Mouse (Mus musculus): ENCODE results near the gene Ccdc73. TPM values are rescaled to one million over a fixed set of nuclear protein-coding genes. Genes with fewer than 3 reads are reported as not detected.
A peak's percentile ranks its signal among the peaks of the same experiment; 100 is the strongest.
"Not testable (repeated sequence)": the region's sequence is repeated elsewhere in the genome, so short reads cannot be mapped to it uniquely, and the experiment has no call there.

Gene Ccdc73
- polyA plus RNA-seq, 1 experiment = not detected

DNA sequence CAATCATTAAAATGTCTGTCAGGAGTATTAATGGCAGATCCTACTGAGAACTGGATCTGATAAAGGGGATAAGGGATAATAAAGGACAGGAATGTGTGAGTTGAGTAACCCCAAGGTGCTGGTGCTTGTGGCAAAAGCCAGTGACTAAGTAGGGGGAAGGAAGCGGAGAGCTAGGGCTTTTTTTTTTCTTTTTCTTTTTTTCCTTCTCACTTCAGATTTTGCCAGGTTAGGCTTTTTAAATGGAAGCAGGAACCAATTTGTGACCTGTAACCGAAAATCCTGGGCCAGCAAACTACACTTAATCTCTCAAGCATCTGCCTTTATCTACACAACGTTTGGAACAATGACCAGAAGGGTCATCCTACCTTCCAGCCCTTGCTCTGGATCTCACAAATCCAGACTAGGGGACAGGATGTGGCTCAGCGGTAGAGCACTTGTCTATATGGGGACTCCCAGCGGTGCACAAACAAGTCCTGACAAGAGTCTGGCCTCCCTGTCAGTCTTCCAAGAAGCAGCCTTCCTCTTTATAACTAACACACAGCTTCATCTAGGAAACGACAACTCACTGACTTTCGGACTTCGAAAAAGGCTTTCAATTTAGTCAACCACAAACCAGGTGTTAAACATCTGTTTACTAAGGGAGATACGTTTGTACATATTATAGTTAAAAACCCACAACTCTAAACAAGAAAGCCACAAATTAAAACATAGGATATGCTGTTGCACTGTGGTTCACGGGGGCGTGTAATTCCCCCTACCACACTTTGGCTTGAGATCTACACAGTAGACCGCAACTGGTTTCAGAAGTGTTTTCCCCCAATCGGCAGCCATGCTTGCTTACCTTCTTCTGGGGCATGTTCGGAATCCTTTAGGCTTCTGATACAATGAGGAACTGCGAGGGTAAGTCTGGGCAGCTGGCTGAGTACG is 19.1 kb upstream of the Ccdc73 start:
- H3K4me3 ChIP-seq (ENCODE audit: insufficient read depth, low read depth, low read length) = no peak overlapping the region
- peaks cover 8% of the 10 kb centered on the region for H3K4me1 ChIP-seq (ENCODE audit: control insufficient read depth, insufficient read depth, low read length)
- WGBS = 58% methylated on average over 16 of the region's 16 CpGs
- no peak for TF ChIP-seq POLR2A (IDR thresholded peaks at IDR 0.05; ENCODE audit: insufficient read depth, low read depth, low read length)
- TF ChIP-seq CTCF (IDR thresholded peaks at IDR 0.05; ENCODE audit: insufficient read depth, low read depth, low read length) = no peak
- H3K27ac ChIP-seq (ENCODE audit: insufficient read depth, low read depth, low read length) = no peak overlapping the region

DNA sequence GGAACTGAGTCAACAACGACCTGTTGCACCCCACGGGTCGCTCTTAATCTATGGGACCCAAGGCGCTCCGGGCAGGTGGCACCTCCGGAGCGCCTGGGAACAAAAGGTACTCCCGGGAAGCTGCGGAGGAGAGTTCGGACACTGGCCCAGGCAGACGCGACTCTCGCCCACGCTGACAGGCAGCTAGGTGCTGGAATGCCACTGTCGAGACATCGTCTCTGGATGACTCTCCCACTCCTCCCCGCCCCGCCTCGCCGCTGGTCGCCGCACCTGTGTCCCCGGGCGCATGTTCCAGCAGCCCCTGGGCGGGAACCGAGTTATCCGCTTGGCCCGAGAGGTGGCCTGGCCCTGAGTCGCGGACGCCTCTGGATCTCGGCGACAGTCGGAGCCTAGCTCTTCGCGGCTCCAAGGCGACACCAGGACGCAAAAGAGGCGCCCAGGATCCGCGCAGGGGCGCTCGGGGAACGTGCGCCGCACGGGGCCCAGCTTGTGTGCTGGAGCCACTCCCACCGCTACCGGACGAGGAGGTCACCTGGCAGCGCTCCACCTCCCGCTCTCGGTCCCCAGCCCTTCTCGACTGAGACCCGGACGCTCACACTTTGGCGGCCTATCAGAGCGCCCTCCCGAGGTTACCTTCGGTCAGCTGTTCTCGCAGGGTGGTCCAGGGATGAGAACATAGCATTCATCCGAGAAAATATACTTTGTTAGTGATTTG is 18.2 kb upstream of the Ccdc73 start, which contains the start of gene Prrg4:
TSS of gene Prrg4 (minus strand) at position 601 of the 715 bp plus-strand sequence.
- TF ChIP-seq POLR2A (IDR thresholded peaks at IDR 0.05; ENCODE audit: insufficient read depth, low read depth, low read length) (no peak), CTCF (IDR thresholded peaks at IDR 0.05; ENCODE audit: insufficient read depth, low read depth, low read length) (no peak)
- Histone ChIP-seq H3K4me3 (ENCODE audit: insufficient read depth, low read depth, low read length) (peak within 1 kb of the TSS; percentile 59), H3K4me1 (ENCODE audit: control insufficient read depth, insufficient read depth, low read length) (peaks cover 8% of the 10 kb centered on the region), H3K27ac (ENCODE audit: insufficient read depth, low read depth, low read length) (no peak within 1 kb of the TSS)
- under 1% methylated on average over 62 of the region's 62 CpGs for WGBS

DNA sequence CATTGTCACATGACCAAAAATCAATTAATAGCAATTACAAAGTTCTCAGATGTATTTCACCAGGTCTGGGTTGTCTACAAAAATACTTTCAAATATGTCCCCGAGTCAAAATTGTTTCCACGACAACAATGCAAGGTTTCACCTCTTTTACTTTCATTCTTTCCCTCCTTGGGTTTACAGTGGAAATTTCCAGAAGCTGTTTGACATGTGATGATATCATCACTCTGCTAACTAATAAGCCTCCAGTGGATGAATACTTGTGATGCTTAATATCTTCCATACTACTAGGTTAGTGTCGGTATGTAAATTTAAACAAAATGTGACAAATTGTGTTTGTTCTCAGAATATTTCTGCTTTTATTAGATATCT is 17.6 kb upstream of the Ccdc73 start:
- Histone ChIP-seq H3K4me1 (ENCODE audit: control insufficient read depth, insufficient read depth, low read length) (peaks cover 8% of the 10 kb centered on the region), H3K4me3 (ENCODE audit: insufficient read depth, low read depth, low read length) (peak overlapping the region; percentile 59), H3K27ac (ENCODE audit: insufficient read depth, low read depth, low read length) (no peak overlapping the region)
- WGBS = 56% methylated on average over 3 of the region's 3 CpGs
- TF ChIP-seq POLR2A (IDR thresholded peaks at IDR 0.05; ENCODE audit: insufficient read depth, low read depth, low read length) = no peak
- no peak for TF ChIP-seq CTCF (IDR thresholded peaks at IDR 0.05; ENCODE audit: insufficient read depth, low read depth, low read length)

DNA sequence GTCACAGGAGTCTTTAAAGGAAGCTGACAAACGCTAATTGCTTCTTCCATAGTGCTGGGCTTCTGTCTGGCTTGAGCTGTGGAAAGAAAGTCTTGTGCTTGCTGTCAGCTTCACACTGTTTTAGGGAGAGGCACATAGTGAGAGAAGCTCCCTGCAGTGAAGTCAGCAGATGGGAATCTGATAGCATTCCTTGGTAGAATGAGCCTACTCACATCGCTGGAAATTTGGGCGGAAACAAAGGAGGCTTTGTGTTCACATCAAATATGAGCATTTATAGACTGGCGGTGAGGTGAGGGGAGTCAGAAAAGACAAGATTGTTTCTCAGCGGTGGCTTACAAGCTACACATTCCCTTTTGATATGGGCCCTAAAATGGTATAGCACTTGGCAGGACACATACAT is 15.9 kb upstream of the Ccdc73 start:
- Histone ChIP-seq H3K4me3 (ENCODE audit: insufficient read depth, low read depth, low read length) (no peak overlapping the region), H3K4me1 (ENCODE audit: control insufficient read depth, insufficient read depth, low read length) (peaks cover 8% of the 10 kb centered on the region), H3K27ac (ENCODE audit: insufficient read depth, low read depth, low read length) (no peak overlapping the region)
- TF ChIP-seq POLR2A (IDR thresholded peaks at IDR 0.05; ENCODE audit: insufficient read depth, low read depth, low read length) (no peak), CTCF (IDR thresholded peaks at IDR 0.05; ENCODE audit: insufficient read depth, low read depth, low read length) (no peak)
- 45% methylated on average over 5 of the region's 5 CpGs for WGBS

DNA sequence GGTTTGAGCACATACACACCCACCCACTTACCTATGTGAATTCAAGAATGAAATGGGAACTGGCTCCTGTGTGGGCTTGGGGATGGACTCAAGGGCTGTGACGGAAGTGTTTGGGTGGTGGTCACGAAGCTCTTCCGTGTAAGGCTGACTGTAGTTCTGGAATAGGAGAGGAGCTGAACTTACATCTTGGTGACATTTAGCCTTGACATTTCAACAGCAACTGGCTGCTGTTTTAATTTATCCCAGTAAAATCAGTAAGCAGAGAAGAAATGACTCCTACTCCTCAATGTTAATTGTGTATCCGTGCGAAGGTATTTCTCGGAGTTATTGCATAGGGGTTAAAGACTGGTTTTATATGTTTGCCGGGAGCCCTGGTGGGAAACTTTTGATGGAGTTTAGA is 15.1 kb upstream of the Ccdc73 start:
- Histone ChIP-seq H3K4me3 (ENCODE audit: insufficient read depth, low read depth, low read length) (no peak overlapping the region), H3K27ac (ENCODE audit: insufficient read depth, low read depth, low read length) (no peak overlapping the region), H3K4me1 (ENCODE audit: control insufficient read depth, insufficient read depth, low read length) (peaks cover 8% of the 10 kb centered on the region)
- 94% methylated on average over 7 of the region's 7 CpGs for WGBS
- TF ChIP-seq CTCF (IDR thresholded peaks at IDR 0.05; ENCODE audit: insufficient read depth, low read depth, low read length) (no peak), POLR2A (IDR thresholded peaks at IDR 0.05; ENCODE audit: insufficient read depth, low read depth, low read length) (no peak)

DNA sequence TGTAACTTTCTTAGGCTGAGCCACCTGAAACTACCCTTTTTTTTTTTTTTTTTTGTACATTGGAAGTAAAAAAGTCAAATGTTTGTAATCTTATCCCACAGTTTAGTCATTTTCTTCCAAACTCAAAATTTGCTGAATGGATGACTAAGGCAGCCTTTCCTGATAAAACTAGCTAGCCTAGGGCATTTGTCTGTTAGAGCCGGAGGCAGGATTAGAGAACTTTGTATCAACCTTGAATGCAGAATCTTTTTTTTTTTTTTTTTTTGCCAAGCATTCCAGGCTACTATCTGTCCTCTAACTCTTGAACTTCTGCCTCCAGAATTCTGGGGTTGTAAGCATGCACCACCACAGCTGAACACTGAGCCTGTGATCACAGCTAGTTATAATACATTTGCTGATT is 12.8 kb upstream of the Ccdc73 start:
- 98% methylated on average over 1 of the region's 1 CpGs for WGBS
- TF ChIP-seq CTCF (IDR thresholded peaks at IDR 0.05; ENCODE audit: insufficient read depth, low read depth, low read length) = no peak
- no peak for TF ChIP-seq POLR2A (IDR thresholded peaks at IDR 0.05; ENCODE audit: insufficient read depth, low read depth, low read length)
- H3K4me3 ChIP-seq (ENCODE audit: insufficient read depth, low read depth, low read length) = no peak overlapping the region
- no peaks in the 10 kb centered on the region for H3K4me1 ChIP-seq (ENCODE audit: control insufficient read depth, insufficient read depth, low read length)
- H3K27ac ChIP-seq (ENCODE audit: insufficient read depth, low read depth, low read length) = no peak overlapping the region

DNA sequence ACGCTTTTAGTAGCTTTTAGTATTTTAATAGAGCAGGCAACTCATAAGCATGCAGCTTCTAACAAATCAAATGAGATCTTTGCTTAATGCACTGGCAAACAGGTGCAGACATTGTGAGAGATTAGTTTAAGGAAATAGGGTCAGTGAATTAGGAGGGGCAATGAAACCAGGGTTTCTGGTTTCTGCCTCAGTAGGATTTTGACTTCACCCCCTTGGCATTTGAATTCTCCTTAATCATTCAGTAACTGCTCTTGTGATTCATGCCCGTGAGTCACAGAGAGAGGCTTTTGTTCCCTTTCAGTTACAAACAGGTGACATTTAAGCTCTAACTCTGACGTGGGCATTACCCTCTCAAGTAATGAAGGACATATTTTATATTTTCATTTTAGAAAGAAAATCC is 11.9 kb upstream of the Ccdc73 start:
- Histone ChIP-seq H3K4me3 (ENCODE audit: insufficient read depth, low read depth, low read length) (no peak overlapping the region), H3K27ac (ENCODE audit: insufficient read depth, low read depth, low read length) (no peak overlapping the region), H3K4me1 (ENCODE audit: control insufficient read depth, insufficient read depth, low read length) (no peaks in the 10 kb centered on the region)
- 47% methylated on average over 3 of the region's 3 CpGs for WGBS
- TF ChIP-seq POLR2A (IDR thresholded peaks at IDR 0.05; ENCODE audit: insufficient read depth, low read depth, low read length) = no peak
- TF ChIP-seq CTCF (IDR thresholded peaks at IDR 0.05; ENCODE audit: insufficient read depth, low read depth, low read length) = no peak

DNA sequence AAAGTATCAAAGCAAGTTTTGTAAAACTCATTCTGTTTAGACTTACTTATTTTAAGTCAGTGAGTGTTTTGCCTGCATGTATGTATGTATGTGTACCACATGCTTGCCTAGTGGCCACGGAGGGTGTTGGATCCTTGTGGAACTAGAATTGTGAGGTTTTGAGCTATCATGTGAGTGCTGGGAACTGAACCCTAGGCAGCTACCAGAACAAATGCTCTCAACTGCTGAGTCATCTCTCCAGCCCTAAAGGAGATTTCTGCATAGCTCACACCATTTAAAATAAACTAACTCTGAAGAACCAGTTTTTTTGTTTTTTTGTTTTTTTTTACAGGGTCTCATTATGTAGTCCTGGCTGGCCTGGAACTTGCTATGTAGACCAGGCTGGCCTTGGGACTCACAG is 11.4 kb upstream of the Ccdc73 start:
- Histone ChIP-seq H3K4me1 (ENCODE audit: control insufficient read depth, insufficient read depth, low read length) (no peaks in the 10 kb centered on the region), H3K4me3 (ENCODE audit: insufficient read depth, low read depth, low read length) (no peak overlapping the region), H3K27ac (ENCODE audit: insufficient read depth, low read depth, low read length) (no peak overlapping the region)
- 64% methylated on average over 1 of the region's 1 CpGs for WGBS
- TF ChIP-seq POLR2A (IDR thresholded peaks at IDR 0.05; ENCODE audit: insufficient read depth, low read depth, low read length) (no peak), CTCF (IDR thresholded peaks at IDR 0.05; ENCODE audit: insufficient read depth, low read depth, low read length) (no peak)

DNA sequence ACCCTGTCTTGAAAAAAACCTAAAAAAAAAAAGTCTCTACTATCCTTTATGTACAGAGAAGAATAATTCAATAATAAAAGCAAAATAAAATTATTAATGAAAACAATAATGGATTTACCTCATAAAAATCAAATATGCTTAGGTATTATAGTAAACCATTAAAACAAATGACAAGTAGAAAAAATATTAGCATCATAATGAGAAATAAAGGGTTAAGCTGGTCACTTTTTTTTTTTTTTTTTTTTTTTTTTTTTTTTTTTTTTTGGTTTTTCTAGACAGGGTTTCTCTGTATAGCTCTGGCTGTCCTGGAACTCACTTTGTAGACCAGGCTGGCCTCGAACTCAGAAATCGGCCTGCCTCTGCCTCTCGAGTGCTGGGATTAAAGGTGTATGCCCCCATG is 9.5 kb upstream of the Ccdc73 start:
- H3K27ac ChIP-seq (ENCODE audit: insufficient read depth, low read depth, low read length); H3K4me3 ChIP-seq (ENCODE audit: insufficient read depth, low read depth, low read length); H3K4me1 ChIP-seq (ENCODE audit: control insufficient read depth, insufficient read depth, low read length): not testable (repeated sequence)
- 89% methylated on average over 3 of the region's 3 CpGs for WGBS
